Mouse (Mus musculus) heart, adult 2 months (tissue): ENCODE measurements at regions not wholly inside any gene's neighbourhood (a gene's known extent, or its start where the extent isn't known, plus 50 kb on each side); places are given as distances from the start of the nearest gene placed in this dataset.

Source experiments
- CTCF ChIP-seq: fragments of 200-600 bp; IDR thresholded peaks from 2 replicates; pipeline ENCODE4 v1.8.1; 2022; ENCODE audit warnings: antibody characterized with exemption, mild to moderate bottlenecking, moderate library complexity
- EP300 ChIP-seq: fragments of 200-500 bp; IDR thresholded peaks from 2 replicates; pipeline ENCODE4 v1.6.1; 2011; ENCODE audit warnings: low read depth, low read length, control low read depth; ENCODE audit not compliant: insufficient read depth
- POLR2A ChIP-seq: fragments of 200-500 bp; IDR thresholded peaks from 2 replicates; pipeline ENCODE4 v1.6.1; 2011; ENCODE audit warnings: mild to moderate bottlenecking, low read depth, low read length, control low read depth; ENCODE audit not compliant: insufficient read depth

GRCm38 (mm10) chr6:31191577-31191976 is 207.0 kb upstream of the Mkln1 start:
- TF ChIP-seq POLR2A, result no peak
- TF ChIP-seq CTCF, result no peak
- TF ChIP-seq EP300, result no peak
